Comparison of ENCODE assay signal across 22 mouse cellular contexts in genomic region chr4:54170202-54170931, GRCm38 (mm10).
DNase-seq lines count a peak whose midpoint lies in the region; ATAC-seq lines count a peak whose summit lies in the region.
"Had no signal": no experiment of that assay in that cellular context is flagged by ENCODE, and none has a peak within 500 bp of the region (broad histone marks: within the 10 kb centered on the region; RNA-seq: fewer than 3 reads in every experiment).

No protein-coding gene starts in this region.

- DNase-seq in forebrain, embryonic 14.5 days (ENCODE audit: low spot score): peak; percentile 1
- DNase-seq in kidney, postnatal 4 days: peak; percentile 18 to 21
- DNase-seq in kidney, adult 9 months: no peak
- peak; percentile 49 for DNase-seq in limb, embryonic 11.5 days (ENCODE audit: low spot score)
- DNase-seq in retina, postnatal 1 day: peak; percentile 36
- DNase-seq in frontal cortex, postnatal 14 days (ENCODE audit: low spot score in 2 of 2): no peak
- DNase-seq: adrenal gland, adult 8-10 months; cerebellum, adult 11-12 months; embryo, embryonic 11 days; lung, postnatal 14 days; right cerebral cortex, adult 18-20 months had no signal

- H3K27ac ChIP-seq in forebrain, embryonic 14.5 days (ENCODE audit: low read depth, low read length): no peak overlapping the region
- no peak overlapping the region for H3K27ac ChIP-seq in forebrain, embryonic 15.5 days (replicated peaks)
- H3K27ac ChIP-seq in limb, embryonic 11.5 days (replicated peaks; ENCODE audit: low read depth, low read length): no peak overlapping the region
- H3K27ac ChIP-seq: heart, embryonic 10.5 days; hindbrain, embryonic 10.5 days; intestine, embryonic 15.5 days; left cerebral cortex, adult 2 months; limb, embryonic 15.5 days; midbrain, embryonic 15.5 days had no signal

- H3K4me1 ChIP-seq in forebrain, embryonic 14.5 days (ENCODE audit: control insufficient read depth, insufficient read depth, low read length): no peaks in the 10 kb centered on the region
- H3K4me1 ChIP-seq in forebrain, embryonic 15.5 days: no peaks in the 10 kb centered on the region
- peaks cover 3% of the 10 kb centered on the region; the same call in 1 of the 2 replicates for H3K4me1 ChIP-seq in limb, embryonic 11.5 days (ENCODE audit: control insufficient read depth, insufficient read depth, low read length)
- H3K4me1 ChIP-seq: heart, embryonic 10.5 days; hindbrain, embryonic 10.5 days; intestine, embryonic 15.5 days; limb, embryonic 15.5 days; megakaryocyte, embryonic 14.5 days; midbrain, embryonic 15.5 days had no signal

- H3K27me3 ChIP-seq in forebrain, embryonic 14.5 days (replicated peaks; ENCODE audit: control insufficient read depth, insufficient read depth, low read length): no peaks in the 10 kb centered on the region
- no peaks in the 10 kb centered on the region for H3K27me3 ChIP-seq in forebrain, embryonic 15.5 days
- no peaks in the 10 kb centered on the region for H3K27me3 ChIP-seq in limb, embryonic 11.5 days (ENCODE audit: control insufficient read depth, insufficient read depth, low read length)
- H3K27me3 ChIP-seq: intestine, embryonic 15.5 days; limb, embryonic 15.5 days; megakaryocyte, embryonic 14.5 days; midbrain, embryonic 15.5 days; Patski had no signal

- no peaks in the 10 kb centered on the region for H3K9me3 ChIP-seq in forebrain, embryonic 14.5 days (replicated peaks; ENCODE audit: control insufficient read depth, low read length)
- H3K9me3 ChIP-seq in forebrain, embryonic 15.5 days: no peaks in the 10 kb centered on the region
- no peaks in the 10 kb centered on the region for H3K9me3 ChIP-seq in limb, embryonic 11.5 days (ENCODE audit: control insufficient read depth, low read length)
- H3K9me3 ChIP-seq: heart, embryonic 10.5 days; hindbrain, embryonic 10.5 days; intestine, embryonic 15.5 days; limb, embryonic 15.5 days; megakaryocyte, embryonic 14.5 days; midbrain, embryonic 15.5 days had no signal

- H3K4me3 ChIP-seq in forebrain, embryonic 14.5 days (ENCODE audit: low read depth, low read length): no peak overlapping the region
- no peak overlapping the region for H3K4me3 ChIP-seq in forebrain, embryonic 15.5 days
- H3K4me3 ChIP-seq in limb, embryonic 11.5 days (ENCODE audit: low read depth, low read length): no peak overlapping the region
- H3K4me3 ChIP-seq: heart, embryonic 10.5 days; hindbrain, embryonic 10.5 days; intestine, embryonic 15.5 days; left cerebral cortex, adult 2 months; limb, embryonic 15.5 days; megakaryocyte, embryonic 14.5 days; midbrain, embryonic 15.5 days; myocyte had no signal

- H3K36me3 ChIP-seq in forebrain, embryonic 14.5 days (ENCODE audit: control insufficient read depth, insufficient read depth, low read length): no peaks in the 10 kb centered on the region
- H3K36me3 ChIP-seq in forebrain, embryonic 15.5 days: no peaks in the 10 kb centered on the region
- H3K36me3 ChIP-seq in limb, embryonic 11.5 days (ENCODE audit: control insufficient read depth, insufficient read depth, low read length): no peaks in the 10 kb centered on the region
- H3K36me3 ChIP-seq: heart, embryonic 10.5 days; hindbrain, embryonic 10.5 days; intestine, embryonic 15.5 days; limb, embryonic 15.5 days; midbrain, embryonic 15.5 days had no signal

- 79% methylated on average over 13 of the region's 13 CpGs for WGBS in forebrain, embryonic 14.5 days
- 84% methylated on average over 13 of the region's 13 CpGs for WGBS in forebrain, embryonic 15.5 days
- WGBS in limb, embryonic 11.5 days: 55% methylated on average over 13 of the region's 13 CpGs

- no peak for ATAC-seq in forebrain, embryonic 14.5 days
- no peak for ATAC-seq in forebrain, embryonic 15.5 days (replicated peaks)
- peak; percentile 57; the same call in 1 of the 2 replicates for ATAC-seq in limb, embryonic 11.5 days (ENCODE audit: insufficient number of reproducible peaks, low FRiP score, low TSS enrichment, low read depth)
- ATAC-seq in cerebellum, adult (ENCODE audit: insufficient number of reproducible peaks, low FRiP score, low TSS enrichment): no peak
- ATAC-seq: intestine, embryonic 15.5 days; midbrain, embryonic 15.5 days; Patski had no signal

- no peak overlapping the region for H3K4me2 ChIP-seq in forebrain, embryonic 14.5 days (ENCODE audit: low read length)
- H3K4me2 ChIP-seq in forebrain, embryonic 15.5 days (replicated peaks): no peak overlapping the region
- H3K4me2 ChIP-seq in limb, embryonic 11.5 days (ENCODE audit: low read depth, severe bottlenecking): no peak overlapping the region
- H3K4me2 ChIP-seq: intestine, embryonic 15.5 days; limb, embryonic 15.5 days; midbrain, embryonic 15.5 days had no signal

- no peak overlapping the region for H3K9ac ChIP-seq in forebrain, embryonic 14.5 days (ENCODE audit: low read length)
- H3K9ac ChIP-seq in forebrain, embryonic 15.5 days (replicated peaks): no peak overlapping the region
- H3K9ac ChIP-seq in limb, embryonic 11.5 days (ENCODE audit: low read length): no peak overlapping the region
- H3K9ac ChIP-seq: intestine, embryonic 15.5 days; limb, embryonic 15.5 days; midbrain, embryonic 15.5 days had no signal

Comparison
In these comparisons a context has a peak if more than half of its experiments do, and no peak if none do; other contexts are left out.
1. DNase-seq: peak in forebrain, embryonic 14.5 days (single experiment), kidney, postnatal 4 days (2 of 2), limb, embryonic 11.5 days (single experiment) and retina, postnatal 1 day (single experiment); none in kidney, adult 9 months (single experiment) and frontal cortex, postnatal 14 days (0 of 2).